Mouse (Mus musculus): ENCODE data around the gene Lhx1. TPM values are rescaled to one million over a fixed set of nuclear protein-coding genes. Genes with fewer than 3 reads are reported as not detected.

The Lhx1 gene
- polyA plus RNA-seq, 1 experiment, result not detected

DNA sequence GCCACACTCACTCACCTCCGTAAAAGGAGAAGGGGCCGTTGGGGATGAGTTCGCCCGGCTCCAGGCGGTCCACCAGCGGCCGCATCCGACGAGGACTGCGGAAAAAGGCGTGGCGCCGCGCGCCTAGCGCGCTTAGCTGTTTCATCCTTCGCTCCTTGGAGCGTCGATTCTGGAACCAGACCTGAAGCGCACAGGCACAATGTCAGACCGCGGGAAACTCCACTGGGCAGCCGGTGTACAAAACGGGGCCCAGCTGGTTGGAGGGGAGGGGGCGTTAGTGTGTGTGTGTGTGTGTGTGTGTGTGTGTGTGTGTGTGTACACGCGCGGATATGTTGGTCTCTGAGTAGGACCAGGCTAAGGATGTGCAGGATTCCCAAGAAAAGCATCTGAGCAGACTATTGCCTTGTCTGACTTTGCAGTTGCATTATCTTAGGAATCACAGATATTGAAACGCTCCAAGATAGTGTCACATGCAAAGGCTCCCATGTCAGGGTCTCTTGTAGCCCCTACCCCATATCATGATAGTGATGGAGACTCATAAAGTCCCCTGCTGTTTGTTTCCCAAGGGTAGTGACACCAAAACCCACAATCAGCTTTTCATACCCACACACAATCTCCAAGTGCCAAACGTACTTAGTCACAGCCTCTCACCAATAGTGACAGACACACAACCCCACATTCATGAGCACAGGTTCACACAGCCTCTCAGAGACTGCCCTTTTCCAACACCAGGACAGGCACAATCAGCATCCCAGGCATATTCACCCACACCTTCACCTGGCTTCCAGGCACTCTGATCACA lies 4.9 kb downstream of the Lhx1 start:
- Histone ChIP-seq H3ac (ENCODE audit: control insufficient read depth, insufficient read length) (no peak overlapping the region), H3K36me3 (ENCODE audit: control insufficient read depth, insufficient read depth) (no peaks in the 10 kb centered on the region), H3K79me2 (ENCODE audit: control insufficient read depth, insufficient read depth) (no peaks in the 10 kb centered on the region), H3K27me3 (ENCODE audit: control insufficient read depth, insufficient read depth, insufficient read length) (peaks cover 69% of the 10 kb centered on the region), H3K4me3 (no peak overlapping the region), H3K4me2 (ENCODE audit: low read depth) (no peak overlapping the region)
- TF ChIP-seq TCF3 (IDR thresholded peaks at IDR 0.05; ENCODE audit: insufficient read length, low read depth) (no peak), E2F4 (IDR thresholded peaks at IDR 0.05; ENCODE audit: insufficient read depth) (no peak), MYOD1 (IDR thresholded peaks at IDR 0.05; ENCODE audit: control insufficient read depth in 1 of 3, insufficient read length in 2 of 3, low read depth in 2 of 3) (no peak), TCF12 (IDR thresholded peaks at IDR 0.05; ENCODE audit: insufficient read depth, poor library complexity, severe bottlenecking) (no peak), MAX (IDR thresholded peaks at IDR 0.05; ENCODE audit: low read depth) (no peak), POLR2A (IDR thresholded peaks at IDR 0.05; ENCODE audit: insufficient read length, low read depth) (no peak), CEBPB (IDR thresholded peaks at IDR 0.05; ENCODE audit: insufficient read depth, poor library complexity, severe bottlenecking) (no peak), POLR2AphosphoS2 (IDR thresholded peaks at IDR 0.05; ENCODE audit: insufficient read length, low read depth) (no peak), USF1 (IDR thresholded peaks at IDR 0.05; ENCODE audit: low read depth) (no peak), REST (IDR thresholded peaks at IDR 0.05; ENCODE audit: insufficient read depth, insufficient read length) (no peak), SRF (IDR thresholded peaks at IDR 0.05; ENCODE audit: control insufficient read depth, insufficient read length, low read depth) (no peak), MYOG (IDR thresholded peaks at IDR 0.05; ENCODE audit: control insufficient read depth in 1 of 3, insufficient read depth in 1 of 3, insufficient read length in 2 of 3, low read depth in 2 of 3) (no peak)

DNA sequence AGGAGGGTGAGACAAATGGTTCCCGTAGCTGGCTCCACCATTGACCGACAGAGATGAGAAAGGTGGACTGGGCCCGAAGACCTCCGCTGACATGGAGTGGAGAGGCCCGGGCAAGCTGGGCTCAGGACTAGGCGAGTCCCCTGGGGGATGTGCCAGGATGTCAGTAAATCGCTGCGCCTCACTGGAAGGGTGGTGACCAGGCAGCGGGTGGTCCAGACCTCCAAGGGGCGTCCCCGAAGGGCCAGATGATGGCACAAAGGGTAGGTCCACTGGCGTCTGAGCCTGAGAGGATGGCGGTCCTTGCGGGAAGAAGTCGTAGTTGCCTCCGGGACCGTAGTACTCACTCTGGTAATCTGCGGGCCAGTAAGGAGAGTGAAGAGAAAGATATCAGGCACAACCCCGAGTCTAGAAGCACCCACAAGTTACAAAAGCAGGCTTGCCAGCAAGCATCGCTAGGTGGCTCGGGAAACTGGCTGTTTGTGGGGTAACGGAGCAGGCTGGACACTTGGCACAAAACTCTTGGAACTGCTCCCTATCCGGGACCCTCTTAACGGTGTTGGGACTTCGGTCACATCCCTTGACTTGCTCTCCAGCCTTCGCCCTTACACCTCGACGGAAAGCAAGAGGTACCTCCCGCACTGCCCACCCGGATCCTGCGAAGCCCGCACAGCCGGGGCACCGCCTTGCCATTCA lies 5.6 kb downstream of the Lhx1 start:
- Histone ChIP-seq H3K27me3 (ENCODE audit: control insufficient read depth, insufficient read depth, insufficient read length) (peaks cover 66% of the 10 kb centered on the region), H3K4me3 (no peak overlapping the region), H3K36me3 (ENCODE audit: control insufficient read depth, insufficient read depth) (no peaks in the 10 kb centered on the region), H3ac (ENCODE audit: control insufficient read depth, insufficient read length) (no peak overlapping the region), H3K79me2 (ENCODE audit: control insufficient read depth, insufficient read depth) (no peaks in the 10 kb centered on the region), H3K4me2 (ENCODE audit: low read depth) (no peak overlapping the region)
- TF ChIP-seq SRF (IDR thresholded peaks at IDR 0.05; ENCODE audit: control insufficient read depth, insufficient read length, low read depth), result no peak
- TF ChIP-seq REST (IDR thresholded peaks at IDR 0.05; ENCODE audit: insufficient read depth, insufficient read length), result no peak
- no peak for TF ChIP-seq MAX (IDR thresholded peaks at IDR 0.05; ENCODE audit: low read depth)
- TF ChIP-seq POLR2A (IDR thresholded peaks at IDR 0.05; ENCODE audit: insufficient read length, low read depth), result no peak
- TF ChIP-seq CEBPB (IDR thresholded peaks at IDR 0.05; ENCODE audit: insufficient read depth, poor library complexity, severe bottlenecking), result no peak

DNA sequence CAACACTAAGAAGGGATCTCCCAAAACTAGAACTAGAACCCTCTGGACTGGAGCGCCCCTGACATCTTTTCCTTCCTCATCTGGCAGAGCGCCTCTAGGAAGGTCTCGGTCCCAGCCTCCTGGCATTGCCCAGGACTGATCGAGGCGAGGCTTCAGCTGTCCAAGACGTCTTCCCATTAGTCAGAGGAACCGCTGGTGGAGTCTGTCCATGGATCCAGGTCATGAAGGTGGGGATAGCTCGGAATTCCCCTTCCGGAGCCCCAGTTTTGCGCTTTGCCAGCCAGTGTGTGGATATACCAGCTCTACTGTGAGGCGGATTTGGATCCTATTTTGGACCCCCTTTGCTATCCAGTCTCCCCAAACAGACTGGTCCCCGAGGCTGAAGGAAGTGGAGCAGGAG lies 6.3 kb downstream of the Lhx1 start:
- TF ChIP-seq TCF3 (IDR thresholded peaks at IDR 0.05; ENCODE audit: insufficient read length, low read depth) (no peak), MAX (IDR thresholded peaks at IDR 0.05; ENCODE audit: low read depth) (no peak), CEBPB (IDR thresholded peaks at IDR 0.05; ENCODE audit: insufficient read depth, poor library complexity, severe bottlenecking) (no peak), REST (IDR thresholded peaks at IDR 0.05; ENCODE audit: insufficient read depth, insufficient read length) (no peak), TCF12 (IDR thresholded peaks at IDR 0.05; ENCODE audit: insufficient read depth, poor library complexity, severe bottlenecking) (no peak), USF1 (IDR thresholded peaks at IDR 0.05; ENCODE audit: low read depth) (no peak), POLR2AphosphoS2 (IDR thresholded peaks at IDR 0.05; ENCODE audit: insufficient read length, low read depth) (no peak), SRF (IDR thresholded peaks at IDR 0.05; ENCODE audit: control insufficient read depth, insufficient read length, low read depth) (no peak)
- no peak overlapping the region for H3K4me2 ChIP-seq (ENCODE audit: low read depth)
- no peaks in the 10 kb centered on the region for H3K79me2 ChIP-seq (ENCODE audit: control insufficient read depth, insufficient read depth)
- H3ac ChIP-seq (ENCODE audit: control insufficient read depth, insufficient read length), result no peak overlapping the region
- H3K4me3 ChIP-seq, result no peak overlapping the region
- no peaks in the 10 kb centered on the region for H3K36me3 ChIP-seq (ENCODE audit: control insufficient read depth, insufficient read depth)
- H3K27me3 ChIP-seq (ENCODE audit: control insufficient read depth, insufficient read depth, insufficient read length), result peaks cover 62% of the 10 kb centered on the region

DNA sequence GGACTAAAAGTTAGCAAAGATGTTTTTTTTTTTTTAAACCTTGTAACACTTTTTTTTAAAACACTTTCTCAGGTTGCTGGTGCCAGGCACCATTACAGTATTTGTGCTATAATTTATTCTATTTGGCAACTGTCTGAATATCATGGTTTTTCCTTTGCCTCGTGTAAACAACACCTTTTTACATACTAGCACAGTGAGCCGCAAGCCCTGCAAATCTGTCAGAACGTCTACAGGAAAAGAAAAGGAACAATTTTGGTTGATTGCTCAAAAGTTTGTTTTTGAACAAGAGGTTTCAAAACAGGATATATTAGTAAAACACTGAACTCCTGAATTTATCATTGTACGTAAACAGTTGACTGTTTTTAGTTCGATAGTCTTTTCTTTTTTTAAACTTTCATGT lies 7.1 kb downstream of the Lhx1 start:
- Histone ChIP-seq H3K36me3 (ENCODE audit: control insufficient read depth, insufficient read depth) (no peaks in the 10 kb centered on the region), H3K27me3 (ENCODE audit: control insufficient read depth, insufficient read depth, insufficient read length) (peaks cover 54% of the 10 kb centered on the region), H3K4me2 (ENCODE audit: low read depth) (no peak overlapping the region), H3ac (ENCODE audit: control insufficient read depth, insufficient read length) (no peak overlapping the region), H3K79me2 (ENCODE audit: control insufficient read depth, insufficient read depth) (no peaks in the 10 kb centered on the region), H3K4me3 (no peak overlapping the region)
- TF ChIP-seq POLR2A (IDR thresholded peaks at IDR 0.05; ENCODE audit: insufficient read length, low read depth), result no peak
- TF ChIP-seq SRF (IDR thresholded peaks at IDR 0.05; ENCODE audit: control insufficient read depth, insufficient read length, low read depth), result no peak
- no peak for TF ChIP-seq POLR2AphosphoS2 (IDR thresholded peaks at IDR 0.05; ENCODE audit: insufficient read length, low read depth)
- TF ChIP-seq CEBPB (IDR thresholded peaks at IDR 0.05; ENCODE audit: insufficient read depth, poor library complexity, severe bottlenecking), result no peak
- TF ChIP-seq MAX (IDR thresholded peaks at IDR 0.05; ENCODE audit: low read depth), result no peak
- no peak for TF ChIP-seq TCF12 (IDR thresholded peaks at IDR 0.05; ENCODE audit: insufficient read depth, poor library complexity, severe bottlenecking)
- TF ChIP-seq MYOD1 (IDR thresholded peaks at IDR 0.05; ENCODE audit: control insufficient read depth in 1 of 3, insufficient read length in 2 of 3, low read depth in 2 of 3), result no peak
- no peak for TF ChIP-seq REST (IDR thresholded peaks at IDR 0.05; ENCODE audit: insufficient read depth, insufficient read length)
- TF ChIP-seq USF1 (IDR thresholded peaks at IDR 0.05; ENCODE audit: low read depth), result no peak
- TF ChIP-seq TCF3 (IDR thresholded peaks at IDR 0.05; ENCODE audit: insufficient read length, low read depth), result no peak
- no peak for TF ChIP-seq E2F4 (IDR thresholded peaks at IDR 0.05; ENCODE audit: insufficient read depth)
- no peak for TF ChIP-seq MYOG (IDR thresholded peaks at IDR 0.05; ENCODE audit: control insufficient read depth in 1 of 3, insufficient read depth in 1 of 3, insufficient read length in 2 of 3, low read depth in 2 of 3)

Measured in myocyte (in vitro differentiated cells).